ENCODE assay signal across 14 mouse cellular contexts in the genomic region with DNA sequence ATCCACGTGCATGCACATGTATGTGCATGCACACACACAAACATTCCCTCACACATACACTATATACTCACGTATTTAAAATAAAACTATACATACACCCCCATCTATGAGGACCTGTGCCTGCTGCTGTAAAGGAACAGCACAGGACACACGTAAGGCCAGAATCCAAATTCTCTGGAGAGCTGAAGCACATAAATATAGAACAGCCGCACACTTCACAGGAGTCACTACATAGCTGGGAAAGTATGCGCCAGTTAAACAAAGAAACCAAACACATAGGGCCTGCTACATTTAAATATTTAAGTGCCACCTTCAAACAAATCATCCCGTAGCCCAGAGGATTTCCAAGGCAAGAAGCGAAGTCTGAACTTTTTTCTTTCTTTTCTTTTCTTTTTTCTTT.
DNase-seq lines count a peak whose midpoint lies in the region; ATAC-seq and TF ChIP-seq lines count a peak whose summit lies in the region.
"Had no signal": no experiment of that assay in that cellular context is flagged by ENCODE, and none has a peak within 500 bp of the region (broad histone marks: within the 10 kb centered on the region; RNA-seq: fewer than 3 reads in every experiment).

No protein-coding gene starts in this region.

- no peaks in the 10 kb centered on the region for H3K79me2 ChIP-seq in heart, adult 2 months (replicated peaks; ENCODE audit: control insufficient read depth, insufficient read depth, low read length)

- H3K9ac ChIP-seq in heart, adult 2 months (ENCODE audit: low read depth, low read length), result no peak overlapping the region
- H3K9ac ChIP-seq in intestine, embryonic 16.5 days (ENCODE audit: low read depth, low read length), result no peak overlapping the region
- H3K9ac ChIP-seq: embryonic facial prominence, embryonic 13.5 days; forebrain, embryonic 13.5 days; midbrain, embryonic 12.5 days had no signal

- no peak overlapping the region for H3K4me3 ChIP-seq in heart, adult 2 months
- no peak overlapping the region for H3K4me3 ChIP-seq in layer of hippocampus, adult 2 months
- no peak overlapping the region for H3K4me3 ChIP-seq in intestine, embryonic 16.5 days (ENCODE audit: low read length)
- H3K4me3 ChIP-seq: embryonic facial prominence, embryonic 13.5 days; forebrain, embryonic 13.5 days; midbrain, embryonic 12.5 days had no signal

- TF ChIP-seq POLR2A in heart, adult 2 months (IDR thresholded peaks at IDR 0.05; ENCODE audit: insufficient read depth, low read depth, low read length), result no peak

- 54% methylated on average over 7 of the region's 7 CpGs for WGBS in heart, adult 2 months
- 48% methylated on average over 7 of the region's 7 CpGs for WGBS in intestine, embryonic 16.5 days

- H3K27ac ChIP-seq in heart, adult 2 months, result peak overlapping the region; percentile 64
- 0 out of 2 replicates have a peak overlapping the region, but pooled peaks have one; percentile 62 for H3K27ac ChIP-seq in layer of hippocampus, adult 2 months
- H3K27ac ChIP-seq in intestine, embryonic 16.5 days (ENCODE audit: low read length), result no peak overlapping the region
- H3K27ac ChIP-seq: embryonic facial prominence, embryonic 13.5 days; forebrain, embryonic 13.5 days; midbrain, embryonic 12.5 days had no signal

- no peaks in the 10 kb centered on the region for H3K9me3 ChIP-seq in intestine, embryonic 16.5 days (ENCODE audit: control insufficient read depth, low read length)
- H3K9me3 ChIP-seq: embryonic facial prominence, embryonic 13.5 days; midbrain, embryonic 12.5 days had no signal

- no peak for TF ChIP-seq CTCF in heart, adult 2 months (IDR thresholded peaks at IDR 0.05)
- TF ChIP-seq CTCF in layer of hippocampus, adult 2 months (conservative IDR thresholded peaks at IDR 0.05), result no peak

- peak; percentile 58 for ATAC-seq in intestine, embryonic 16.5 days

- intact Hi-C loops in heart, adult 2 months (cut with DNase I), result loop anchor here (5.0 kb wide), 2 partner anchors 74 to 104 kb away; partner anchors contain the start of gene Ppp1r12a
- intact Hi-C loops in heart, postnatal 25 days (cut with DNase I), result loop anchor here (5.0 kb wide), 2 partner anchors 74 to 156 kb away; partner anchors contain the start of gene Ppp1r12a

- peaks cover 7% of the 10 kb centered on the region for H3K4me1 ChIP-seq in heart, adult 2 months (ENCODE audit: control insufficient read depth, insufficient read depth, low read length)
- no peaks in the 10 kb centered on the region for H3K4me1 ChIP-seq in intestine, embryonic 16.5 days (ENCODE audit: control insufficient read depth, insufficient read depth, low read length)

- H3K27me3 ChIP-seq in heart, adult 2 months (ENCODE audit: control insufficient read depth, insufficient read depth, low read length), result no peaks in the 10 kb centered on the region
- H3K27me3 ChIP-seq in intestine, embryonic 16.5 days (replicated peaks; ENCODE audit: control insufficient read depth, insufficient read depth, low read length), result no peaks in the 10 kb centered on the region
- H3K27me3 ChIP-seq: embryonic facial prominence, embryonic 13.5 days; forebrain, embryonic 13.5 days; midbrain, embryonic 12.5 days had no signal

- peaks cover 5% of the 10 kb centered on the region for H3K36me3 ChIP-seq in heart, adult 2 months (ENCODE audit: control insufficient read depth, insufficient read depth, low read length)
- no peaks in the 10 kb centered on the region for H3K36me3 ChIP-seq in intestine, embryonic 16.5 days (ENCODE audit: control insufficient read depth, insufficient read depth, low read length)
- H3K36me3 ChIP-seq: embryonic facial prominence, embryonic 13.5 days; midbrain, embryonic 12.5 days had no signal

- no peak for DNase-seq in heart, adult 2 months
- no peak for DNase-seq in heart, postnatal 25 days (ENCODE audit: low spot score)
- no peak for DNase-seq in layer of hippocampus, adult 2 months (ENCODE audit: low spot score in 2 of 2)
- no peak for DNase-seq in layer of hippocampus, adult 11-12 months (ENCODE audit: low spot score)
- DNase-seq in MEL-GATA-1-ER (ENCODE audit: extremely low read depth, low read depth), result peak; percentile 22
- no peak for DNase-seq in ovary, postnatal 36 days (ENCODE audit: low spot score)
- no peak for DNase-seq in testis, postnatal 14 days (ENCODE audit: low spot score)
- DNase-seq: cerebellum, adult 18-20 months; layer of hippocampus, adult 9-11 months; lung, postnatal 10 days had no signal

- H3K4me2 ChIP-seq in intestine, embryonic 16.5 days (ENCODE audit: low read depth, low read length), result no peak overlapping the region
- H3K4me2 ChIP-seq: forebrain, embryonic 13.5 days; midbrain, embryonic 12.5 days had no signal

- no peak for TF ChIP-seq EP300 in heart, adult 2 months (IDR thresholded peaks at IDR 0.05; ENCODE audit: insufficient read depth, low read depth, low read length)
